Mouse (Mus musculus): ENCODE results near the gene Adcy3. TPM values are rescaled to one million over a fixed set of nuclear protein-coding genes. Genes with fewer than 3 reads are reported as not detected.
A peak's percentile ranks its signal among the peaks of the same experiment; 100 is the strongest.

Gene Adcy3
- polyA plus RNA-seq, 1 experiment from 2014 or later = 2.9 TPM

GRCm38 (mm10) chr12:4150936-4151335 is 18.0 kb downstream of the Adcy3 start:
- H3K9me3 ChIP-seq (ENCODE audit: control insufficient read depth, low read length) = no peaks in the 10 kb centered on the region
- H3K4me3 ChIP-seq (ENCODE audit: low read depth, low read length) = no peak overlapping the region
- ATAC-seq (ENCODE audit: low FRiP score) = no peak
- no peaks in the 10 kb centered on the region for H3K27me3 ChIP-seq (ENCODE audit: control insufficient read depth, insufficient read depth, low read length)
- no peaks in the 10 kb centered on the region for H3K36me3 ChIP-seq (ENCODE audit: control insufficient read depth, insufficient read depth, low read length)
- DNase-seq (ENCODE audit: low spot score) = no peak
- no peak overlapping the region for H3K27ac ChIP-seq (ENCODE audit: low read depth, low read length)
- no peak overlapping the region for H3K9ac ChIP-seq (ENCODE audit: low read depth, low read length)
- 89% methylated on average over 2 of the region's 2 CpGs for WGBS
- no peaks in the 10 kb centered on the region for H3K4me1 ChIP-seq (replicated peaks; ENCODE audit: control insufficient read depth, insufficient read depth, low read length)
- H3K4me2 ChIP-seq (replicated peaks; ENCODE audit: low read depth, low read length) = no peak overlapping the region

GRCm38 (mm10) chr12:4151969-4152368 is 19.1 kb downstream of the Adcy3 start:
- no peak overlapping the region for H3K9ac ChIP-seq (ENCODE audit: low read depth, low read length)
- no peak overlapping the region for H3K27ac ChIP-seq (ENCODE audit: low read depth, low read length)
- H3K4me1 ChIP-seq (replicated peaks; ENCODE audit: control insufficient read depth, insufficient read depth, low read length) = no peaks in the 10 kb centered on the region
- H3K36me3 ChIP-seq (ENCODE audit: control insufficient read depth, insufficient read depth, low read length) = no peaks in the 10 kb centered on the region
- no peak overlapping the region for H3K4me2 ChIP-seq (replicated peaks; ENCODE audit: low read depth, low read length)
- no peak overlapping the region for H3K4me3 ChIP-seq (ENCODE audit: low read depth, low read length)
- WGBS = 77% methylated on average over 3 of the region's 3 CpGs
- no peak for ATAC-seq (ENCODE audit: low FRiP score)
- no peaks in the 10 kb centered on the region for H3K27me3 ChIP-seq (ENCODE audit: control insufficient read depth, insufficient read depth, low read length)
- H3K9me3 ChIP-seq (ENCODE audit: control insufficient read depth, low read length) = no peaks in the 10 kb centered on the region
- DNase-seq (ENCODE audit: low spot score) = no peak

- H3K27ac ChIP-seq (ENCODE audit: low read depth, low read length) = no peak overlapping the region
- H3K9ac ChIP-seq (ENCODE audit: low read depth, low read length) = no peak overlapping the region
- H3K4me3 ChIP-seq (ENCODE audit: low read depth, low read length) = no peak overlapping the region
- ATAC-seq (ENCODE audit: low FRiP score) = no peak
- no peaks in the 10 kb centered on the region for H3K27me3 ChIP-seq (ENCODE audit: control insufficient read depth, insufficient read depth, low read length)
- 88% methylated on average over 2 of the region's 2 CpGs for WGBS
- no peak overlapping the region for H3K4me2 ChIP-seq (replicated peaks; ENCODE audit: low read depth, low read length)
- no peaks in the 10 kb centered on the region for H3K36me3 ChIP-seq (ENCODE audit: control insufficient read depth, insufficient read depth, low read length)
- no peak for DNase-seq (ENCODE audit: low spot score)
- no peaks in the 10 kb centered on the region for H3K4me1 ChIP-seq (replicated peaks; ENCODE audit: control insufficient read depth, insufficient read depth, low read length)
- H3K9me3 ChIP-seq (ENCODE audit: control insufficient read depth, low read length) = no peaks in the 10 kb centered on the region
Observed at GRCm38 (mm10) chr12:4157466-4157865, 24.6 kb downstream of the Adcy3 start.

- H3K9ac ChIP-seq (ENCODE audit: low read depth, low read length) = no peak overlapping the region
- WGBS = 91% methylated on average over 3 of the region's 3 CpGs
- H3K9me3 ChIP-seq (ENCODE audit: control insufficient read depth, low read length) = no peaks in the 10 kb centered on the region
- ATAC-seq (ENCODE audit: low FRiP score) (no peak), DNase-seq (ENCODE audit: low spot score) (no peak)
- H3K27ac ChIP-seq (ENCODE audit: low read depth, low read length) = no peak overlapping the region
- no peaks in the 10 kb centered on the region for H3K36me3 ChIP-seq (ENCODE audit: control insufficient read depth, insufficient read depth, low read length)
- no peak overlapping the region for H3K4me2 ChIP-seq (replicated peaks; ENCODE audit: low read depth, low read length)
- no peaks in the 10 kb centered on the region for H3K4me1 ChIP-seq (replicated peaks; ENCODE audit: control insufficient read depth, insufficient read depth, low read length)
- no peak overlapping the region for H3K4me3 ChIP-seq (ENCODE audit: low read depth, low read length)
- H3K27me3 ChIP-seq (ENCODE audit: control insufficient read depth, insufficient read depth, low read length) = no peaks in the 10 kb centered on the region
Observed at GRCm38 (mm10) chr12:4158179-4158578, 25.3 kb downstream of the Adcy3 start.

GRCm38 (mm10) chr12:4158868-4159632 is 26.1 kb downstream of the Adcy3 start:
- no peaks in the 10 kb centered on the region for H3K4me1 ChIP-seq (replicated peaks; ENCODE audit: control insufficient read depth, insufficient read depth, low read length)
- H3K9ac ChIP-seq (ENCODE audit: low read depth, low read length) = no peak overlapping the region
- no peak overlapping the region for H3K4me3 ChIP-seq (ENCODE audit: low read depth, low read length)
- DNase-seq (ENCODE audit: low spot score) (no peak), ATAC-seq (ENCODE audit: low FRiP score) (no peak)
- H3K4me2 ChIP-seq (replicated peaks; ENCODE audit: low read depth, low read length) = no peak overlapping the region
- H3K36me3 ChIP-seq (ENCODE audit: control insufficient read depth, insufficient read depth, low read length) = no peaks in the 10 kb centered on the region
- no peaks in the 10 kb centered on the region for H3K9me3 ChIP-seq (ENCODE audit: control insufficient read depth, low read length)
- WGBS = 88% methylated on average over 7 of the region's 7 CpGs
- H3K27ac ChIP-seq (ENCODE audit: low read depth, low read length) = no peak overlapping the region
- H3K27me3 ChIP-seq (ENCODE audit: control insufficient read depth, insufficient read depth, low read length) = no peaks in the 10 kb centered on the region

- Histone ChIP-seq H3K27me3 (ENCODE audit: control insufficient read depth, insufficient read depth, low read length) (no peaks in the 10 kb centered on the region), H3K4me1 (replicated peaks; ENCODE audit: control insufficient read depth, insufficient read depth, low read length) (no peaks in the 10 kb centered on the region), H3K9ac (ENCODE audit: low read depth, low read length) (no peak overlapping the region), H3K4me2 (replicated peaks; ENCODE audit: low read depth, low read length) (no peak overlapping the region), H3K36me3 (ENCODE audit: control insufficient read depth, insufficient read depth, low read length) (no peaks in the 10 kb centered on the region), H3K4me3 (ENCODE audit: low read depth, low read length) (no peak overlapping the region), H3K27ac (ENCODE audit: low read depth, low read length) (no peak overlapping the region), H3K9me3 (ENCODE audit: control insufficient read depth, low read length) (no peaks in the 10 kb centered on the region)
- WGBS = 75% methylated on average over 7 of the region's 7 CpGs
- DNase-seq (ENCODE audit: low spot score) (peak; percentile 21), ATAC-seq (ENCODE audit: low FRiP score) (no peak)
Observed at GRCm38 (mm10) chr12:4160322-4160721, 27.4 kb downstream of the Adcy3 start.

GRCm38 (mm10) chr12:4162886-4163285 is 30.0 kb downstream of the Adcy3 start:
- no peak for ATAC-seq (ENCODE audit: low FRiP score)
- H3K9ac ChIP-seq (ENCODE audit: low read depth, low read length) = no peak overlapping the region
- no peaks in the 10 kb centered on the region for H3K4me1 ChIP-seq (replicated peaks; ENCODE audit: control insufficient read depth, insufficient read depth, low read length)

GRCm38 (mm10) chr12:4166970-4167369 is 34.1 kb downstream of the Adcy3 start:
- Histone ChIP-seq H3K4me3 (ENCODE audit: low read depth, low read length) (no peak overlapping the region), H3K36me3 (ENCODE audit: control insufficient read depth, insufficient read depth, low read length) (no peaks in the 10 kb centered on the region), H3K9ac (ENCODE audit: low read depth, low read length) (no peak overlapping the region), H3K4me1 (replicated peaks; ENCODE audit: control insufficient read depth, insufficient read depth, low read length) (no peaks in the 10 kb centered on the region), H3K9me3 (ENCODE audit: control insufficient read depth, low read length) (no peaks in the 10 kb centered on the region), H3K27ac (ENCODE audit: low read depth, low read length) (no peak overlapping the region), H3K4me2 (replicated peaks; ENCODE audit: low read depth, low read length) (no peak overlapping the region), H3K27me3 (ENCODE audit: control insufficient read depth, insufficient read depth, low read length) (no peaks in the 10 kb centered on the region)
- WGBS = 76% methylated on average over 3 of the region's 3 CpGs
- DNase-seq (ENCODE audit: low spot score) = no peak
- no peak for ATAC-seq (ENCODE audit: low FRiP score)

More at GRCm38 (mm10) chr12:4162886-4163285, 30.0 kb downstream of the Adcy3 start:
- no peaks in the 10 kb centered on the region for H3K27me3 ChIP-seq (ENCODE audit: control insufficient read depth, insufficient read depth, low read length)
- no peak overlapping the region for H3K4me2 ChIP-seq (replicated peaks; ENCODE audit: low read depth, low read length)
- H3K4me3 ChIP-seq (ENCODE audit: low read depth, low read length) = no peak overlapping the region
- no peaks in the 10 kb centered on the region for H3K9me3 ChIP-seq (ENCODE audit: control insufficient read depth, low read length)
- no peak for DNase-seq (ENCODE audit: low spot score)
- no peaks in the 10 kb centered on the region for H3K36me3 ChIP-seq (ENCODE audit: control insufficient read depth, insufficient read depth, low read length)
- no peak overlapping the region for H3K27ac ChIP-seq (ENCODE audit: low read depth, low read length)
- WGBS = 29% methylated on average over 2 of the region's 2 CpGs

- ATAC-seq (ENCODE audit: low FRiP score) (no peak), DNase-seq (ENCODE audit: low spot score) (no peak)
- WGBS = 100% methylated on average over 1 of the region's 1 CpGs
- H3K4me3 ChIP-seq (ENCODE audit: low read depth, low read length) = no peak overlapping the region
- no peaks in the 10 kb centered on the region for H3K9me3 ChIP-seq (ENCODE audit: control insufficient read depth, low read length)
- no peaks in the 10 kb centered on the region for H3K27me3 ChIP-seq (ENCODE audit: control insufficient read depth, insufficient read depth, low read length)
- no peak overlapping the region for H3K4me2 ChIP-seq (replicated peaks; ENCODE audit: low read depth, low read length)
- H3K27ac ChIP-seq (ENCODE audit: low read depth, low read length) = no peak overlapping the region
- H3K4me1 ChIP-seq (replicated peaks; ENCODE audit: control insufficient read depth, insufficient read depth, low read length) = no peaks in the 10 kb centered on the region
- H3K36me3 ChIP-seq (ENCODE audit: control insufficient read depth, insufficient read depth, low read length) = no peaks in the 10 kb centered on the region
- H3K9ac ChIP-seq (ENCODE audit: low read depth, low read length) = no peak overlapping the region
Observed at GRCm38 (mm10) chr12:4169058-4169457, 36.2 kb downstream of the Adcy3 start.

All from hindbrain, embryonic 11.5 days (tissue).